Mouse (Mus musculus) liver, postnatal 0 days (tissue): ENCODE results near the gene Ifnz. TPM values are rescaled to one million over a fixed set of nuclear protein-coding genes. Genes with fewer than 3 reads are reported as not detected.
"Not testable (repeated sequence)": the region's sequence is repeated elsewhere in the genome, so short reads cannot be mapped to it uniquely, and the experiment has no call there.

Source experiments
- ATAC-seq: fragments of 200-750 bp; cut with Nextera tagmentation; 2 replicates; pipeline ENCODE4 v1.8.0; 2017; ENCODE audit warnings: mild to moderate bottlenecking, moderate library complexity
- DNase-seq: peaks from one replicate; pipeline ENCODE4 v3.0.0-alpha.2; 2016
- H3K27ac ChIP-seq: fragments of 300-500 bp; sonication (generic); 2 replicates; pipeline ENCODE4 v1.5.1; 2014; ENCODE audit warnings: antibody characterized with exemption, moderate library complexity, mild to moderate bottlenecking, low read depth
- H3K27me3 ChIP-seq: fragments of 300-500 bp; sonication (generic); 2 replicates; pipeline ENCODE4 v1.6.1; 2014; ENCODE audit warnings: low read length, control low read depth, mixed read lengths; ENCODE audit not compliant: insufficient read depth
- H3K36me3 ChIP-seq: fragments of 300-500 bp; sonication (generic); replicated peaks from 2 replicates; pipeline ENCODE4 v1.6.1; 2014; ENCODE audit warnings: mild to moderate bottlenecking, control low read depth, low read length, moderate library complexity, mixed read lengths; ENCODE audit not compliant: insufficient read depth
- H3K4me1 ChIP-seq: fragments of 300-500 bp; sonication (generic); 2 replicates; pipeline ENCODE4 v1.6.1; 2014; ENCODE audit warnings: antibody characterized with exemption, mild to moderate bottlenecking, control low read depth; ENCODE audit not compliant: insufficient read depth
- H3K4me2 ChIP-seq: fragments of 300-500 bp; sonication (generic); 2 replicates; pipeline ENCODE4 v1.6.1; 2014; ENCODE audit warnings: low read depth, mild to moderate bottlenecking, low read length, moderate library complexity, mixed read lengths
- H3K4me3 ChIP-seq: fragments of 300-500 bp; sonication (generic); 2 replicates; pipeline ENCODE4 v1.5.1; 2014; ENCODE audit warnings: low read depth, low read length
- H3K9ac ChIP-seq: fragments of 300-500 bp; sonication (generic); replicated peaks from 2 replicates; pipeline ENCODE4 v1.6.1; 2014; ENCODE audit warnings: mild to moderate bottlenecking, moderate library complexity
- H3K9me3 ChIP-seq: fragments of 300-500 bp; sonication (generic); 2 replicates; pipeline ENCODE4 v1.6.1; 2016; ENCODE audit warnings: mild to moderate bottlenecking, control low read depth, low read length, mixed read lengths
- CTCF ChIP-seq: sonication (generic); IDR thresholded peaks from 2 replicates; pipeline ENCODE4 v1.5.1; 2016; ENCODE audit warnings: antibody characterized with exemption, low read depth
- EP300 ChIP-seq: IDR thresholded peaks from 2 replicates; pipeline ENCODE4 v1.6.1; 2016; ENCODE audit warnings: antibody characterized with exemption, low read depth, mild to moderate bottlenecking
- WGBS: fragments of 180-500 bp; shearing (Covaris S2); extraction: QIAGEN DNeasy Blood & Tissue Kit; methylation state at CpG from one replicate; pipeline ENCODE4 v1.1.7; 2014; ENCODE audit not compliant: insufficient replicate concordance; 5-methylcytosine and 5-hydroxymethylcytosine counted together
- polyA plus RNA-seq: library from polyadenylated mRNA; unstranded; fragments of >200 nt; fragmentation: Nextera tagmentation; extraction: Ambion mirVana; gene quantifications from 2 replicates; pipeline ENCODE4 v1.2.1, GENCODE M21; 2015

The Ifnz gene
- polyA plus RNA-seq = not detected in 2 replicates

GRCm38 (mm10) chr4:88781831-88782230 is at the start of gene Ifnz:
Gene Ifnz (plus strand): TSS chr4:88782131.
- not testable (repeated sequence) for H3K36me3 ChIP-seq
- peak within 1 kb of the TSS; percentile 39; the same call in 1 of the 2 replicates for H3K27ac ChIP-seq

DNA sequence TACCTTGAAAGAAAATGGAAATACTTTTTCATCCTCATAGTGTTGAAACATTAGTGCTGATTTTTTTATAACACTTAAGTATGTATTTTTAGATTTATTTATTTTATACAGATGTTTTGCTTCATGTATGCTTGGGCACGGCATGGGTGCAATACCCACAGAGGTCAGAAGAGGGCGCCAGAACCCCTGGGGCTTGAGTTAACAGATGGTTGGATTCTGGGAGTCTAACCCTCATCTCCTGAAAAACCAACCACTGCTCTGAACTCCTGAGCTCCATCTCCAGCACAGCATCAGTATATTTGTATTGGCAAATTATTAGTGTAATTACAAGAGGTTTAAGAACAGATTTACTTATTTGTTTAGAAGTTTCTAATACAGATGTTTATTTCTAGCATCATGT is 43.5 kb upstream of the Ifnz start:
- TF ChIP-seq CTCF (peak; percentile 92), EP300 (no peak)
- DNase-seq = peak; percentile 87
- no peak overlapping the region for H3K4me2 ChIP-seq
- no peak overlapping the region for H3K9ac ChIP-seq
- no peaks in the 10 kb centered on the region for H3K9me3 ChIP-seq
- no peaks in the 10 kb centered on the region for H3K27me3 ChIP-seq
- 2% methylated on average over 2 of the region's 2 CpGs for WGBS
- ATAC-seq = no peak; the same call in 1 of the 2 replicates
- no peak overlapping the region for H3K4me3 ChIP-seq
- H3K36me3 ChIP-seq = no peaks in the 10 kb centered on the region
- H3K27ac ChIP-seq = no peak overlapping the region
- no peaks in the 10 kb centered on the region for H3K4me1 ChIP-seq

More at GRCm38 (mm10) chr4:88781831-88782230, at the start of gene Ifnz:
- 0% methylated on average over 1 of the region's 7 CpGs for whole genome bisulfite sequencing
- H3K9me3 ChIP-seq, H3K4me2 ChIP-seq, H3K9ac ChIP-seq, H3K4me1 ChIP-seq, H3K27me3 ChIP-seq, ATAC-seq, DNase-seq: not testable (repeated sequence)
- 0 out of 2 replicates have a peak within 1 kb of the TSS, but pooled peaks have one; percentile 19 for H3K4me3 ChIP-seq

- ATAC-seq = no peak
- H3K27ac ChIP-seq = no peak overlapping the region
- no peaks in the 10 kb centered on the region for H3K27me3 ChIP-seq
- 75% methylated on average over 6 of the region's 6 CpGs for WGBS
- H3K36me3 ChIP-seq = no peaks in the 10 kb centered on the region
- DNase-seq = no peak
- TF ChIP-seq CTCF (no peak), EP300 (no peak)
- H3K4me3 ChIP-seq = no peak overlapping the region
- H3K4me2 ChIP-seq = no peak overlapping the region
- H3K9me3 ChIP-seq = no peaks in the 10 kb centered on the region
- no peak overlapping the region for H3K9ac ChIP-seq
- no peaks in the 10 kb centered on the region for H3K4me1 ChIP-seq
These were observed 42.9 kb upstream of the Ifnz start for GRCm38 (mm10) chr4:88739036-88739435.

GRCm38 (mm10) chr4:88741426-88741825 is 40.5 kb upstream of the Ifnz start:
- Histone ChIP-seq H3K4me3 (no peak overlapping the region), H3K9me3 (no peaks in the 10 kb centered on the region), H3K4me1 (no peaks in the 10 kb centered on the region), H3K27ac (no peak overlapping the region), H3K9ac (no peak overlapping the region), H3K4me2 (no peak overlapping the region), H3K36me3 (no peaks in the 10 kb centered on the region), H3K27me3 (no peaks in the 10 kb centered on the region)
- DNase-seq (no peak), ATAC-seq (no peak)
- 44% methylated on average over 4 of the region's 4 CpGs for WGBS
- TF ChIP-seq CTCF (no peak), EP300 (no peak)

DNA sequence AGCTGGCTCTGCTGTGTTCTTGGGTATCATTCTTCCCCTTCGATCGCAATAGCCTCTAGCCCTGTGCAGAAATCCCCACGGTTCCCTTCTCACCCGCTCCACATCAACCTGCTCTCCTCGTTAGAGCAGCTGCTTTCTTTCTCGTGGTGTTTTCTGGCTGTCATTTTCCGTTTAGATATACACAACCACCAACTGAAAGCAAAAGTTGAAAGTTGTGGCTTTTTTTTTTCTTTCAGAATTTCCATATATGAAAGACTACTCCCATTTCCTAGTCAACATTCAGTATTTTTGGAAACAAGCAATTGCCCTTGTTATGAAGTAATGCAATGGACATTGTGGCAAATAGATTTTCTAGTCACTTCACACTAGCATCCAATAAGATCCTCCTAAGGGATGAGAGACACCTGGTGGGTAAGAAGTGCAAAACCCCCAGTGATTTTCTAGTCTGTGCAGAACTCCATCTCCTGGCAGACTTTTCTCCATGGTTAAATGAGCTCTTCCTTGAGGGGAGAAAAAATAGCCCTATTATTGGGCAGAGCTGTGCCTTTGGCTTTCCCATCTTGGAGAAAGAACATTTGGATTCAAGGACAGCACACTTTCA is 39.1 kb upstream of the Ifnz start:
- Histone ChIP-seq H3K9me3 (no peaks in the 10 kb centered on the region), H3K4me2 (no peak overlapping the region), H3K4me1 (no peaks in the 10 kb centered on the region), H3K9ac (no peak overlapping the region), H3K27me3 (no peaks in the 10 kb centered on the region), H3K36me3 (no peaks in the 10 kb centered on the region), H3K4me3 (no peak overlapping the region), H3K27ac (no peak overlapping the region)
- WGBS = 44% methylated on average over 7 of the region's 7 CpGs
- ATAC-seq (no peak), DNase-seq (no peak)
- TF ChIP-seq EP300 (no peak), CTCF (peak; percentile 20; the same call in 1 of the 2 replicates)

- TF ChIP-seq EP300 = no peak
- peak; percentile 44 for TF ChIP-seq CTCF
- no peaks in the 10 kb centered on the region for H3K36me3 ChIP-seq
- no peaks in the 10 kb centered on the region for H3K4me1 ChIP-seq
- H3K9me3 ChIP-seq = no peaks in the 10 kb centered on the region
- no peak overlapping the region for H3K4me3 ChIP-seq
- H3K9ac ChIP-seq = no peak overlapping the region
- ATAC-seq = no peak
- H3K27ac ChIP-seq = no peak overlapping the region
- DNase-seq = no peak
- H3K4me2 ChIP-seq = no peak overlapping the region
- H3K27me3 ChIP-seq = no peaks in the 10 kb centered on the region
- 58% methylated on average over 3 of the region's 3 CpGs for WGBS
These were observed 37.7 kb upstream of the Ifnz start for GRCm38 (mm10) chr4:88744207-88744606.
